Mouse (Mus musculus): ENCODE data around the gene H2-Q7. TPM values are rescaled to one million over a fixed set of nuclear protein-coding genes. Genes with fewer than 3 reads are reported as not detected.
"Not testable (repeated sequence)": the region's sequence is repeated elsewhere in the genome, so short reads cannot be mapped to it uniquely, and the experiment has no call there.

H2-Q7 gene
- polyA plus RNA-seq, 1 experiment: 617 TPM

GRCm38 (mm10) chr17:35418772-35419171 lies 20.2 kb upstream of the H2-Q7 start:
- Histone ChIP-seq H3K4me1 (replicated peaks; ENCODE audit: control insufficient read depth, insufficient read depth, low read length) (peaks cover 3% of the 10 kb centered on the region), H3K27ac (ENCODE audit: control insufficient read depth, insufficient read depth, low read length) (no peak overlapping the region), H3K4me3 (ENCODE audit: control insufficient read depth, insufficient read depth, low read length) (no peak overlapping the region), H3K27me3 (ENCODE audit: control insufficient read depth, insufficient read depth, low read length) (no peaks in the 10 kb centered on the region; the same call in 1 of the 2 replicates), H3K36me3 (ENCODE audit: control insufficient read depth, insufficient read depth, low read length) (no peaks in the 10 kb centered on the region)
- TF ChIP-seq POLR2A (IDR thresholded peaks at IDR 0.05; ENCODE audit: control insufficient read depth, extremely low read depth, insufficient read depth, low read length, poor library complexity) (no peak), CTCF (IDR thresholded peaks at IDR 0.05; ENCODE audit: borderline replicate concordance, control insufficient read depth, extremely low read depth, insufficient read depth, low read length, poor library complexity) (no peak)
- DNase-seq: no peak
- 86% methylated on average over 7 of the region's 7 CpGs for WGBS

GRCm38 (mm10) chr17:35419564-35419963 lies 19.4 kb upstream of the H2-Q7 start:
- not testable (repeated sequence) for DNase-seq; H3K4me1 ChIP-seq (replicated peaks; ENCODE audit: control insufficient read depth, insufficient read depth, low read length); H3K27ac ChIP-seq (ENCODE audit: control insufficient read depth, insufficient read depth, low read length); H3K4me3 ChIP-seq (ENCODE audit: control insufficient read depth, insufficient read depth, low read length); H3K36me3 ChIP-seq (ENCODE audit: control insufficient read depth, insufficient read depth, low read length); H3K27me3 ChIP-seq (ENCODE audit: control insufficient read depth, insufficient read depth, low read length)
- 71% methylated on average over 4 of the region's 4 CpGs for WGBS

GRCm38 (mm10) chr17:35420206-35420810 lies 18.6 kb upstream of the H2-Q7 start:
- H3K4me3 ChIP-seq (ENCODE audit: control insufficient read depth, insufficient read depth, low read length); H3K4me1 ChIP-seq (replicated peaks; ENCODE audit: control insufficient read depth, insufficient read depth, low read length); H3K27me3 ChIP-seq (ENCODE audit: control insufficient read depth, insufficient read depth, low read length); H3K27ac ChIP-seq (ENCODE audit: control insufficient read depth, insufficient read depth, low read length); H3K36me3 ChIP-seq (ENCODE audit: control insufficient read depth, insufficient read depth, low read length): not testable (repeated sequence)
- peak; percentile 60 for DNase-seq
- peak; percentile 84; the same call in 1 of the 2 replicates for TF ChIP-seq CTCF (IDR thresholded peaks at IDR 0.05; ENCODE audit: borderline replicate concordance, control insufficient read depth, extremely low read depth, insufficient read depth, low read length, poor library complexity)
- 6% methylated on average over 11 of the region's 11 CpGs for WGBS

- not testable (repeated sequence) for DNase-seq; H3K36me3 ChIP-seq (ENCODE audit: control insufficient read depth, insufficient read depth, low read length); H3K27me3 ChIP-seq (ENCODE audit: control insufficient read depth, insufficient read depth, low read length); H3K4me3 ChIP-seq (ENCODE audit: control insufficient read depth, insufficient read depth, low read length); H3K27ac ChIP-seq (ENCODE audit: control insufficient read depth, insufficient read depth, low read length); H3K4me1 ChIP-seq (replicated peaks; ENCODE audit: control insufficient read depth, insufficient read depth, low read length)
- 96% methylated on average over 4 of the region's 4 CpGs for WGBS
Measured at GRCm38 (mm10) chr17:35421331-35421730, 17.6 kb upstream of the H2-Q7 start.

- not testable (repeated sequence) for H3K4me1 ChIP-seq (replicated peaks; ENCODE audit: control insufficient read depth, insufficient read depth, low read length); H3K36me3 ChIP-seq (ENCODE audit: control insufficient read depth, insufficient read depth, low read length); H3K27ac ChIP-seq (ENCODE audit: control insufficient read depth, insufficient read depth, low read length); H3K4me3 ChIP-seq (ENCODE audit: control insufficient read depth, insufficient read depth, low read length); DNase-seq; H3K27me3 ChIP-seq (ENCODE audit: control insufficient read depth, insufficient read depth, low read length)
- WGBS: 94% methylated on average over 5 of the region's 5 CpGs
Measured at GRCm38 (mm10) chr17:35422360-35422759, 16.6 kb upstream of the H2-Q7 start.

GRCm38 (mm10) chr17:35423131-35423810 lies 15.7 kb upstream of the H2-Q7 start:
- not testable (repeated sequence) for H3K4me1 ChIP-seq (replicated peaks; ENCODE audit: control insufficient read depth, insufficient read depth, low read length); DNase-seq; H3K4me3 ChIP-seq (ENCODE audit: control insufficient read depth, insufficient read depth, low read length); H3K36me3 ChIP-seq (ENCODE audit: control insufficient read depth, insufficient read depth, low read length); H3K27ac ChIP-seq (ENCODE audit: control insufficient read depth, insufficient read depth, low read length); H3K27me3 ChIP-seq (ENCODE audit: control insufficient read depth, insufficient read depth, low read length)
- WGBS: 53% methylated on average over 3 of the region's 3 CpGs

GRCm38 (mm10) chr17:35424106-35424505 lies 14.8 kb upstream of the H2-Q7 start:
- H3K4me3 ChIP-seq (ENCODE audit: control insufficient read depth, insufficient read depth, low read length); H3K27ac ChIP-seq (ENCODE audit: control insufficient read depth, insufficient read depth, low read length); H3K27me3 ChIP-seq (ENCODE audit: control insufficient read depth, insufficient read depth, low read length); H3K36me3 ChIP-seq (ENCODE audit: control insufficient read depth, insufficient read depth, low read length); H3K4me1 ChIP-seq (replicated peaks; ENCODE audit: control insufficient read depth, insufficient read depth, low read length); DNase-seq: not testable (repeated sequence)
- WGBS: 89% methylated on average over 3 of the region's 3 CpGs

GRCm38 (mm10) chr17:35424624-35425416 lies 14.1 kb upstream of the H2-Q7 start, which contains the start of gene H2-Q6:
TSS of gene H2-Q6 (plus strand) at chr17:35424850.
- H3K36me3 ChIP-seq (ENCODE audit: control insufficient read depth, insufficient read depth, low read length); H3K27me3 ChIP-seq (ENCODE audit: control insufficient read depth, insufficient read depth, low read length); H3K4me1 ChIP-seq (replicated peaks; ENCODE audit: control insufficient read depth, insufficient read depth, low read length); H3K27ac ChIP-seq (ENCODE audit: control insufficient read depth, insufficient read depth, low read length): not testable (repeated sequence)
- 4% methylated on average over 58 of the region's 66 CpGs for WGBS
- DNase-seq: peak; percentile 17
- H3K4me3 ChIP-seq (ENCODE audit: control insufficient read depth, insufficient read depth, low read length): peak within 1 kb of the TSS; percentile 30

- DNase-seq; H3K27me3 ChIP-seq (ENCODE audit: control insufficient read depth, insufficient read depth, low read length); H3K36me3 ChIP-seq (ENCODE audit: control insufficient read depth, insufficient read depth, low read length); H3K27ac ChIP-seq (ENCODE audit: control insufficient read depth, insufficient read depth, low read length); H3K4me1 ChIP-seq (replicated peaks; ENCODE audit: control insufficient read depth, insufficient read depth, low read length): not testable (repeated sequence)
- peak overlapping the region; percentile 30 for H3K4me3 ChIP-seq (ENCODE audit: control insufficient read depth, insufficient read depth, low read length)
- WGBS: 37% methylated on average over 28 of the region's 28 CpGs
Measured at GRCm38 (mm10) chr17:35425474-35425873, 13.5 kb upstream of the H2-Q7 start.

- not testable (repeated sequence) for H3K4me3 ChIP-seq (ENCODE audit: control insufficient read depth, insufficient read depth, low read length); H3K27me3 ChIP-seq (ENCODE audit: control insufficient read depth, insufficient read depth, low read length); H3K27ac ChIP-seq (ENCODE audit: control insufficient read depth, insufficient read depth, low read length); DNase-seq; H3K4me1 ChIP-seq (replicated peaks; ENCODE audit: control insufficient read depth, insufficient read depth, low read length); H3K36me3 ChIP-seq (ENCODE audit: control insufficient read depth, insufficient read depth, low read length)
- 96% methylated on average over 6 of the region's 6 CpGs for WGBS
Measured at GRCm38 (mm10) chr17:35428883-35429282, 10.1 kb upstream of the H2-Q7 start.

All from thymus, adult 2 months (tissue).